Mouse (Mus musculus): ENCODE results near the gene Notch3. TPM values are rescaled to one million over a fixed set of nuclear protein-coding genes. Genes with fewer than 3 reads are reported as not detected.
"Not testable (repeated sequence)": the region's sequence is repeated elsewhere in the genome, so short reads cannot be mapped to it uniquely, and the experiment has no call there.

Notch3 gene
- polyA plus RNA-seq, 1 experiment = 14.8 TPM

DNA sequence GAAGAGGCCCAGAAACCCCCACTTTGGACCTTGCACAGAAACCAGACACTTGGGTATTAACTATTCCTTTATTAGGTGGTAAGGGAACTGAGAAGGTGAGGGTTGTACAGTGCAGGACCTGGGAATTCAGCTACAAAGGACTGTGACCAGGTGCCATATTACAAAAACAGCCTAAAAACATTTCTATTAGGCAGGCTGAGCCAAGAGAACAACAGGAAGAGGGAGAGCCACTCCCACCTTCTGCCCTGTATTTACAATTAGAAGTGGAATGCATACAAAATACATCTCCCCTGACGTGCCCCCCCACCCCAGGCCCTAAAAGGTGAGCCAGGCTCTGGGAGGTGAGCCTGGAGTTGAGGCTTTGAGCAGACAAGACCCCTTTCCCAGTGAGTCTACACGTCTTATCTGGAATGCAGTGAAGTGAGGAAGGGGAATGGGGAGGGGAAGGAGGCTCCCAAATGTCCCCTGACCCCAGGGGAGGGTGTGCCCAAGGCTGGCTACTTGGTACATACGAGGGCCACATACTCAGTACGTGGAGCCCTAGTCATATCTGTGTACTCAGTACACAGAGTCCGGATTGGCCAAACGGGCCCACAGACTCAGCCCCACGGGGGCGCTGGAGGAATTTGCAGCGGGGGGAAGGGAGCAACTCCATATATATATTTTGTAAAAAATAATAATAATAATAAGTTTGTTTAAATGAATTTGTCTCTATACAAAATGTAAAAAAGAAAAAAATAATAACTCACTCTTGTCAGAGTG lies 45.7 kb downstream of the Notch3 start:
- H3K4me3 ChIP-seq (ENCODE audit: insufficient read depth, poor library complexity, severe bottlenecking) = no peak overlapping the region
- no peaks in the 10 kb centered on the region for H3K27me3 ChIP-seq (ENCODE audit: control insufficient read depth, insufficient read depth, insufficient read length)
- no peak overlapping the region for H3ac ChIP-seq (ENCODE audit: control insufficient read depth, insufficient read length, low read depth)
- no peaks in the 10 kb centered on the region for H3K79me3 ChIP-seq (ENCODE audit: low read depth)
- no peaks in the 10 kb centered on the region for H3K79me2 ChIP-seq (ENCODE audit: control insufficient read depth, insufficient read depth)
- no peaks in the 10 kb centered on the region for H3K36me3 ChIP-seq (ENCODE audit: control insufficient read depth, insufficient read depth)
- TF ChIP-seq MAX (IDR thresholded peaks at IDR 0.05) (no peak), CEBPB (IDR thresholded peaks at IDR 0.05; ENCODE audit: low read depth) (no peak), USF1 (IDR thresholded peaks at IDR 0.05; ENCODE audit: low read depth) (no peak), MYOD1 (IDR thresholded peaks at IDR 0.05; ENCODE audit: control insufficient read depth, insufficient read length, low read depth) (no peak)

DNA sequence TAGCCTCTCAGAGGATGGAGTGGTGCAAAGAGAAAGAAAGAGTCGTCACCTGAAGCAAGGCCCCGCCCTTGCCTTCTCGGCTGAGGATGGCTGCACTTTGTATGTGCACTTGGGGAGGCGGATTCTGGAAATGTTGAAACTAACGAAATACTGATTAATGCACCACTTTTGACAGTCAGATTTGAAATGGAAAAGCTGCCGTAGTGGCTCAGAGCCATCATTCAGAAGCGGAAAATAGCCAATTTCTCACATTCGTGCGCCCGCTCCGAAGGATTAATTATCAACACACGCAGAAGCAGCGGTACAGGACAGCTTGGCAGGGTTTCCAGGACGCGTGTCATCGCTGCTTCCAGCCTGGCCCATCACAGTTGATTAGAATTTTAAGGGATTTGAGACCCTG lies 47.5 kb downstream of the Notch3 start:
- Histone ChIP-seq H3K79me3 (ENCODE audit: low read depth) (no peaks in the 10 kb centered on the region), H3K36me3 (ENCODE audit: control insufficient read depth, insufficient read depth) (no peaks in the 10 kb centered on the region), H3K27me3 (ENCODE audit: control insufficient read depth, insufficient read depth, insufficient read length) (no peaks in the 10 kb centered on the region), H3K4me3 (ENCODE audit: insufficient read depth, poor library complexity, severe bottlenecking) (no peak overlapping the region), H3ac (ENCODE audit: control insufficient read depth, insufficient read length, low read depth) (no peak overlapping the region), H3K79me2 (ENCODE audit: control insufficient read depth, insufficient read depth) (no peaks in the 10 kb centered on the region)
- TF ChIP-seq USF1 (IDR thresholded peaks at IDR 0.05; ENCODE audit: low read depth) = no peak
- no peak for TF ChIP-seq MYOG (IDR thresholded peaks at IDR 0.05; ENCODE audit: control insufficient read depth, extremely low read depth, insufficient read length)
- no peak for TF ChIP-seq CTCF (IDR thresholded peaks at IDR 0.05; ENCODE audit: control insufficient read depth, insufficient read depth, insufficient read length)
- no peak for TF ChIP-seq MAX (IDR thresholded peaks at IDR 0.05)
- TF ChIP-seq MYOD1 (IDR thresholded peaks at IDR 0.05; ENCODE audit: control insufficient read depth, insufficient read length, low read depth) = no peak
- TF ChIP-seq FOSL1 (IDR thresholded peaks at IDR 0.05; ENCODE audit: insufficient read depth, low read length, poor library complexity, severe bottlenecking) = no peak
- no peak for TF ChIP-seq CEBPB (IDR thresholded peaks at IDR 0.05; ENCODE audit: low read depth)

DNA sequence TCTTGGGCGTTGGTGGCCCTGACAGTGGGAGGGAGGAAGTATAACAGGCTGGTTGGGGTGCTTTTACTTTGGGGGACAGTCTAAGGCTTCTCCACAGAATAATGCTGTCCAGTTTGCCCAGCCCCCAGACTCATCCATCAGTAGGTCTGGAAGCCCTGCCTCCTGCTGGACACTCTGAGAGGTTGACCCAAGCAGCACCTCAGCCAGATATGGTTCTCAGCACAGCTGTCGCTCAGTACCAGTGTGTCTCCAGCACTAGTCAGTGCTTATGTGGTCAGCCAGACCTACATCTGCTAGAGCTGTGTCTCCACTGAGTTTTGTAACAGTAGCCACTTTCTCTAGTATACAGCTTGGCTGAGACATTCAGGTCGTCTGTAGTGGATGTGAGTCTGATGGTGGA lies 48.2 kb downstream of the Notch3 start:
- no peak overlapping the region for H3K4me3 ChIP-seq (ENCODE audit: insufficient read depth, poor library complexity, severe bottlenecking)
- TF ChIP-seq MYOD1 (IDR thresholded peaks at IDR 0.05; ENCODE audit: control insufficient read depth, insufficient read length, low read depth) (peak; percentile 28), FOSL1 (IDR thresholded peaks at IDR 0.05; ENCODE audit: insufficient read depth, low read length, poor library complexity, severe bottlenecking) (no peak)
- H3ac ChIP-seq (ENCODE audit: control insufficient read depth, insufficient read length, low read depth) = no peak overlapping the region
- H3K27me3 ChIP-seq (ENCODE audit: control insufficient read depth, insufficient read depth, insufficient read length) = no peaks in the 10 kb centered on the region
- H3K79me2 ChIP-seq (ENCODE audit: control insufficient read depth, insufficient read depth) = no peaks in the 10 kb centered on the region
- H3K79me3 ChIP-seq (ENCODE audit: low read depth) = no peaks in the 10 kb centered on the region
- H3K36me3 ChIP-seq (ENCODE audit: control insufficient read depth, insufficient read depth) = no peaks in the 10 kb centered on the region

DNA sequence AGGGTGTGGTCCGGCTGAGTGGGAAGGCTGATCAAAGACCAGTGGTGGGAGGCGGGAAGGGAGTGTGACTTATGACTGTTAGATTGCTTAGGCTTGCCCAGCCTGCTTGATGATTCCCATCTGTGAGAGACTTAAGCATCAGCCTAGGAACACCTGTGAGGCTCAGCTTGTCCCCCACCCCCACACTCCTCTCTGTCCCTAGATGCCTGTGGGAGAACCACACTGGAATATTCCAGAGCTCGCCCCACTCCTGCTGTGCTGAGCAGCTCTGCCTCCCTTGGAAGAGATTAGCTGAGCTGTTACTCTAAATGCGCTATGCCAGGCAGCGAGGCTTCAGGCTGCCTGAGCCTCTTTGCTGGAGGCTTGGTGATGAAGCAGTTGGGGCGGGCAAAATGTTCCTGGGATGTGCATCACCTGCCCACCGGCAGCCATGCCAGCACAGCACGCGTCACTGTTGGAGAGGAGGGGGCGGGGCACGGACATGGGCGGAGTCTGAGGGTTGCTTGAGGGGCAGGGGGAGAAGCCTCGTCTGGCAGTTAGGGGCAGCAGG lies 48.7 kb downstream of the Notch3 start:
- H3K79me3 ChIP-seq (ENCODE audit: low read depth); H3ac ChIP-seq (ENCODE audit: control insufficient read depth, insufficient read length, low read depth); H3K4me3 ChIP-seq (ENCODE audit: insufficient read depth, poor library complexity, severe bottlenecking): not testable (repeated sequence)

DNA sequence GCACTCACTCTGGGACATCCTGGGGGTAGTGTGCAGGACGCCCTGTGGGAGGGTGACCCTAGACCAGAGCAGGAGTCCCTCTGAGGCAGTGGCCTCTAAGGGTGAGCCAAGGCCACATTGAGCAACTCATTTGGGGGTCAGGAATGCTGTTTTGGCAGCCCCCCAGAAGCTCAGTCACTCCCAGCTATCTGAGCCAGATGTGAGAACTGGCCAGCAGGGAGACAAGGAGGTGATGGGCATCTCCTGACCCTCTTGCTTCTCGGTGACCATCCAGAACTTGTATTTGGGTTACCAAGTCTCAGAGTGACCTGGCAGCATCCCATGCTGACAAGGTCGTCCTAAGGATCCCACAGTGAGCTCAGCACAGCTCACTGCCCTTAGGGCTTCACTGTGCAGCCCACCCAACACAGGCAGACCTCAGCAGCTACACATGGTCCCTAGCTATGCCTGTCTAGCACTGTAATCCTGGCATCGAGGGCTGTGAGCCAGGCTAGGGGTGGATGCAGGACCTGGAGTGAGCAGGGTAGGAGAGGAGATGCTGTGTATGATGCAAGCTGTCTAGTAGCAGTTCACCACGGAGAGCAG lies 49.3 kb downstream of the Notch3 start:
- H3K27me3 ChIP-seq (ENCODE audit: control insufficient read depth, insufficient read depth, insufficient read length) = no peaks in the 10 kb centered on the region
- H3K4me3 ChIP-seq (ENCODE audit: insufficient read depth, poor library complexity, severe bottlenecking) = no peak overlapping the region
- H3K79me2 ChIP-seq (ENCODE audit: control insufficient read depth, insufficient read depth) = no peaks in the 10 kb centered on the region
- TF ChIP-seq CEBPB (IDR thresholded peaks at IDR 0.05; ENCODE audit: low read depth) (peak; percentile 83), MAX (IDR thresholded peaks at IDR 0.05) (no peak)
- H3K79me3 ChIP-seq (ENCODE audit: low read depth) = no peaks in the 10 kb centered on the region
- H3ac ChIP-seq (ENCODE audit: control insufficient read depth, insufficient read length, low read depth) = no peak overlapping the region
- no peaks in the 10 kb centered on the region for H3K36me3 ChIP-seq (ENCODE audit: control insufficient read depth, insufficient read depth)

More for the DNA sequence above, 48.7 kb downstream of the Notch3 start:
- not testable (repeated sequence) for H3K27me3 ChIP-seq (ENCODE audit: control insufficient read depth, insufficient read depth, insufficient read length); H3K36me3 ChIP-seq (ENCODE audit: control insufficient read depth, insufficient read depth); H3K79me2 ChIP-seq (ENCODE audit: control insufficient read depth, insufficient read depth)

DNA sequence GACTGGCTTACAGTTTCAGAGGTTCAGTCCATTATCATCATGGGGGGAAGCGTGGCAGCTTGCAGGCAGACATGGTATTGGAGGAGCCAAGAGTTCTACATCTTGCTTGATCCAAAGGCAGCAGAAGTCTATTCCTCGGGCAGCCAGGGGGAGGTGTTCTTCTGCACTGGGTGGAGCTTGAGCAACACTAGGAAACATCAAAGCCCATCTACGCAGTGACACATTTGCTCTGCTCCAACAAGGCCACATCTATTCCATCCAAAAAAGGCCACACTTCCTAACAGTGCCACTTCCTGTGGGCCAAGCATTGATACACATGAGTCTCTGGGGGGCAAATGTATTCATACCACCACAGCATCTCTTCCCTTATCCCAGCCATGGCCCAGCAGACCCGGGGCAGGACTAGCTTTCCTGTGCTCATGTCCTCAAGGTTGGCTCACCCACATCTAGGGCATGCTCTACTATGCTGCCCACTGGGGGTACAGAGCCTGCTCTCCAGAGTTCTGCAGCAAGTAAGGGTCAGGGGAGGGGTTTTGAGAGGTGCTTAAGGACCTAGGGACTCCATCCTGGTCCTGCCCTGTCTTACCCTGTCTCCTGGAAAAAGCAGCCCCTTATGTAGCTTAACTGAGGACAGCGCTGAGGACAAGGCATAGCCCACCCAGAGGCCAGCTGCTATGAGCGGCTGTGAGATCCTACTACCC lies 49.9 kb downstream of the Notch3 start:
- Histone ChIP-seq H3K4me3 (ENCODE audit: insufficient read depth, poor library complexity, severe bottlenecking) (no peak overlapping the region), H3K79me2 (ENCODE audit: control insufficient read depth, insufficient read depth) (no peaks in the 10 kb centered on the region), H3K79me3 (ENCODE audit: low read depth) (no peaks in the 10 kb centered on the region), H3K27me3 (ENCODE audit: control insufficient read depth, insufficient read depth, insufficient read length) (no peaks in the 10 kb centered on the region), H3K36me3 (ENCODE audit: control insufficient read depth, insufficient read depth) (no peaks in the 10 kb centered on the region), H3ac (ENCODE audit: control insufficient read depth, insufficient read length, low read depth) (no peak overlapping the region)
- TF ChIP-seq MAX (IDR thresholded peaks at IDR 0.05) = no peak
- no peak for TF ChIP-seq FOSL1 (IDR thresholded peaks at IDR 0.05; ENCODE audit: insufficient read depth, low read length, poor library complexity, severe bottlenecking)
- no peak for TF ChIP-seq MYOG (IDR thresholded peaks at IDR 0.05; ENCODE audit: control insufficient read depth, extremely low read depth, insufficient read length)
- no peak for TF ChIP-seq CEBPB (IDR thresholded peaks at IDR 0.05; ENCODE audit: low read depth)
- no peak for TF ChIP-seq CTCF (IDR thresholded peaks at IDR 0.05; ENCODE audit: control insufficient read depth, insufficient read depth, insufficient read length)
- TF ChIP-seq MYOD1 (IDR thresholded peaks at IDR 0.05; ENCODE audit: control insufficient read depth, insufficient read length, low read depth) = no peak
- no peak for TF ChIP-seq USF1 (IDR thresholded peaks at IDR 0.05; ENCODE audit: low read depth)

DNA sequence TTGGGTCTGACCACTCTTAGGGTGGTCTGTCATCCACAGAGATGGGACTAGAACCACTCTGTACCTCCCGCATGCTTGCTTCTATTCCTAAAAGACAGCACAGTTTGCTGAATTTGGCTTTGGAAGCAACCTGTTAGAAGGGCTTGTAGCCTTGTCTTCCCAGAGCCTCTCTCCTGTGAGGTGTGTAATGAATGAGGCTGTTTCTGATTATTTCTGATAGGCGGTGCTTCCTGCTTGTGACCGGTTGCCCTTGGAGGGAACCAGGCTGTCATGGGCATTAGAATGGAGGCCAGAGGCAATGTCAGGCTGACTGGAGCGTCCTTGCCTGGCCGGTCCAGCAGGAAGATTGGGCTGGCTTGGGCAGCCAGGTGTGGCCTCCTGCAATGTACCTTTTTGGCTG lies 52.2 kb downstream of the Notch3 start:
- H3K36me3 ChIP-seq (ENCODE audit: control insufficient read depth, insufficient read depth); H3K79me2 ChIP-seq (ENCODE audit: control insufficient read depth, insufficient read depth); H3K27me3 ChIP-seq (ENCODE audit: control insufficient read depth, insufficient read depth, insufficient read length); H3K4me3 ChIP-seq (ENCODE audit: insufficient read depth, poor library complexity, severe bottlenecking); H3ac ChIP-seq (ENCODE audit: control insufficient read depth, insufficient read length, low read depth); H3K79me3 ChIP-seq (ENCODE audit: low read depth): not testable (repeated sequence)

Measured in C2C12 (cell line).